Mouse (Mus musculus): ENCODE measurements around the gene Hic1.

The Hic1 gene

GRCm38 (mm10) chr11:75148332-75149035, 20.8 kb downstream of the Hic1 start:
- DNase-seq (ENCODE audit: low spot score in 2 of 2), result no peak

GRCm38 (mm10) chr11:75147846-75148168, 21.5 kb downstream of the Hic1 start:
- no peak for DNase-seq (ENCODE audit: low spot score in 2 of 2)

GRCm38 (mm10) chr11:75147106-75147845, 22.0 kb downstream of the Hic1 start:
- DNase-seq (ENCODE audit: low spot score in 2 of 2), result no peak

GRCm38 (mm10) chr11:75145841-75146240, 23.5 kb downstream of the Hic1 start:
- no peak for DNase-seq (ENCODE audit: low spot score in 2 of 2)

- DNase-seq (ENCODE audit: low spot score in 2 of 2), result no peak
Observed at GRCm38 (mm10) chr11:75142749-75143148, 26.6 kb downstream of the Hic1 start.

GRCm38 (mm10) chr11:75141913-75142312, 27.4 kb downstream of the Hic1 start:
- DNase-seq (ENCODE audit: low spot score in 2 of 2), result no peak

GRCm38 (mm10) chr11:75141038-75141437, 28.3 kb downstream of the Hic1 start:
- DNase-seq (ENCODE audit: low spot score in 2 of 2), result no peak

GRCm38 (mm10) chr11:75140431-75140830, 28.9 kb downstream of the Hic1 start:
- no peak for DNase-seq (ENCODE audit: low spot score in 2 of 2)

- DNase-seq (ENCODE audit: low spot score in 2 of 2), result no peak
Observed at GRCm38 (mm10) chr11:75139122-75139963, 30.0 kb downstream of the Hic1 start.

- no peak for DNase-seq (ENCODE audit: low spot score in 2 of 2)
Observed at GRCm38 (mm10) chr11:75136666-75137398, 32.5 kb downstream of the Hic1 start.

GRCm38 (mm10) chr11:75135358-75135757, 34.0 kb downstream of the Hic1 start:
- DNase-seq (ENCODE audit: low spot score in 2 of 2), result no peak

GRCm38 (mm10) chr11:75134485-75135068, 34.7 kb downstream of the Hic1 start:
- DNase-seq (ENCODE audit: low spot score in 2 of 2), result no peak

GRCm38 (mm10) chr11:75133951-75134350, 35.4 kb downstream of the Hic1 start:
- no peak for DNase-seq (ENCODE audit: low spot score in 2 of 2)

- DNase-seq (ENCODE audit: low spot score in 2 of 2), result no peak
Observed at GRCm38 (mm10) chr11:75133391-75133790, 35.9 kb downstream of the Hic1 start.

- DNase-seq (ENCODE audit: low spot score in 2 of 2), result no peak
Observed at GRCm38 (mm10) chr11:75132278-75132677, 37.0 kb downstream of the Hic1 start.

- no peak for DNase-seq (ENCODE audit: low spot score in 2 of 2)
Observed at GRCm38 (mm10) chr11:75131300-75131699, 38.0 kb downstream of the Hic1 start.

- no peak for DNase-seq (ENCODE audit: low spot score in 2 of 2)
Observed at GRCm38 (mm10) chr11:75129481-75129880, 39.8 kb downstream of the Hic1 start.

GRCm38 (mm10) chr11:75126384-75126783, 42.9 kb downstream of the Hic1 start:
- DNase-seq (ENCODE audit: low spot score in 2 of 2), result no peak

GRCm38 (mm10) chr11:75124406-75124805, 44.9 kb downstream of the Hic1 start:
- no peak for DNase-seq (ENCODE audit: low spot score in 2 of 2)

- DNase-seq (ENCODE audit: low spot score in 2 of 2), result no peak
Observed at GRCm38 (mm10) chr11:75121348-75121747, 48.0 kb downstream of the Hic1 start.

- no peak for DNase-seq (ENCODE audit: low spot score in 2 of 2)
Observed at GRCm38 (mm10) chr11:75119841-75120240, 49.5 kb downstream of the Hic1 start.

Data from thymus, postnatal 10 days (tissue).